Comparison of ENCODE assay signal across 8 mouse cellular contexts in genomic region chr15:98772511-98773211, GRCm38 (mm10). TPM values are rescaled to one million over a fixed set of nuclear protein-coding genes. Genes with fewer than 3 reads are reported as not detected.
DNase-seq lines count a peak whose midpoint lies in the region; ATAC-seq and TF ChIP-seq lines count a peak whose summit lies in the region.

No protein-coding gene starts in this region.

- no peak overlapping the region for H3K27ac ChIP-seq in heart, embryonic 14.5 days (replicated peaks in 1 of 2; ENCODE audit: control insufficient read depth in 1 of 2, insufficient read depth in 1 of 2, low read depth in 2 of 2, low read length in 2 of 2)
- no peak overlapping the region for H3K27ac ChIP-seq in brown adipose tissue, adult 24 weeks (replicated peaks; ENCODE audit: low read depth, low read length)
- no peak overlapping the region for H3K27ac ChIP-seq in hindbrain, embryonic 14.5 days

- peak overlapping the region; percentile 59 for H3K9ac ChIP-seq in heart, embryonic 14.5 days (ENCODE audit: low read length)
- peak overlapping the region; percentile 1; the same call in 1 of the 2 replicates for H3K9ac ChIP-seq in hindbrain, embryonic 14.5 days

- no peak for DNase-seq in heart, postnatal 10 days
- DNase-seq in hindbrain, embryonic 14.5 days (ENCODE audit: low spot score), result no peak
- peak; percentile 23 for DNase-seq in lung, adult 2 months
- no peak for DNase-seq in layer of hippocampus, adult 9-11 months
- no peak for DNase-seq in left cerebral cortex, adult 18-20 months (ENCODE audit: low spot score in 2 of 2)

- H3K4me2 ChIP-seq in heart, embryonic 14.5 days (ENCODE audit: low read length), result peak overlapping the region; percentile 74
- peak overlapping the region; percentile 41 for H3K4me2 ChIP-seq in hindbrain, embryonic 14.5 days (replicated peaks)

- no peak for TF ChIP-seq POLR2A in lung, adult 2 months (IDR thresholded peaks at IDR 0.05; ENCODE audit: borderline replicate concordance, extremely low read depth, low read depth, low read length)

- peaks cover 68% of the 10 kb centered on the region for H3K27me3 ChIP-seq in heart, embryonic 14.5 days (ENCODE audit: control insufficient read depth, insufficient read depth, low read length)
- H3K27me3 ChIP-seq in hindbrain, embryonic 14.5 days (ENCODE audit: control insufficient read depth, insufficient read depth, low read length), result peaks cover 99% of the 10 kb centered on the region

- no peak for TF ChIP-seq CTCF in lung, adult 2 months (IDR thresholded peaks at IDR 0.05; ENCODE audit: insufficient read depth, low read length)

- WGBS in heart, embryonic 14.5 days, result 2% methylated on average over 36 of the region's 36 CpGs
- 2% methylated on average over 36 of the region's 36 CpGs for WGBS in hindbrain, embryonic 14.5 days
- WGBS in lung, adult 2 months, result 8% methylated on average over 36 of the region's 36 CpGs

- no peaks in the 10 kb centered on the region for H3K9me3 ChIP-seq in heart, embryonic 14.5 days (ENCODE audit: control insufficient read depth, low read length)
- no peaks in the 10 kb centered on the region for H3K9me3 ChIP-seq in hindbrain, embryonic 14.5 days (ENCODE audit: control insufficient read depth, low read length)

- peak overlapping the region; percentile 38 to 43 for H3K4me3 ChIP-seq in heart, embryonic 14.5 days (ENCODE audit: control insufficient read depth in 1 of 2, insufficient read depth in 1 of 2, low read depth in 1 of 2, low read length in 2 of 2)
- H3K4me3 ChIP-seq in brown adipose tissue, adult 24 weeks (ENCODE audit: insufficient read depth, low read depth, low read length), result peak overlapping the region; percentile 48
- peak overlapping the region; percentile 12 for H3K4me3 ChIP-seq in hindbrain, embryonic 14.5 days (replicated peaks; ENCODE audit: low read length)
- H3K4me3 ChIP-seq in lung, adult 2 months (replicated peaks; ENCODE audit: extremely low read depth, low read depth, low read length), result peak overlapping the region; percentile 55

- no peaks in the 10 kb centered on the region for H3K36me3 ChIP-seq in heart, embryonic 14.5 days (ENCODE audit: control insufficient read depth, insufficient read depth, low read length)
- H3K36me3 ChIP-seq in hindbrain, embryonic 14.5 days (replicated peaks; ENCODE audit: control insufficient read depth, insufficient read depth), result no peaks in the 10 kb centered on the region

- no peak for ATAC-seq in heart, embryonic 14.5 days (ENCODE audit: insufficient number of reproducible peaks, insufficient read depth, low FRiP score, low read depth)
- ATAC-seq in hindbrain, embryonic 14.5 days (ENCODE audit: low FRiP score), result no peak
- peak; percentile 40 for ATAC-seq in neutrophil, adult 5-6 weeks (ENCODE audit: extremely low read depth, insufficient number of reproducible peaks, low FRiP score, poor library complexity, severe bottlenecking)

- intact Hi-C loops in heart, postnatal 10 days (cut with DNase I), result no loop called here

- H3K4me1 ChIP-seq in heart, embryonic 14.5 days (ENCODE audit: control insufficient read depth in 2 of 2, insufficient read depth in 2 of 2, low read length in 2 of 2), result peaks cover 6 to 19% of the 10 kb centered on the region in 2 experiments; a peak in 3 of 4 replicates
- H3K4me1 ChIP-seq in brown adipose tissue, adult 24 weeks (ENCODE audit: control insufficient read depth, insufficient read depth, insufficient read length, low read length), result no peaks in the 10 kb centered on the region
- H3K4me1 ChIP-seq in hindbrain, embryonic 14.5 days (replicated peaks; ENCODE audit: control insufficient read depth, insufficient read depth, low read length), result peaks cover 19% of the 10 kb centered on the region
- peaks cover 3% of the 10 kb centered on the region; the same call in 1 of the 2 replicates for H3K4me1 ChIP-seq in lung, adult 2 months (ENCODE audit: control insufficient read depth, insufficient read depth, low read length)

RNA-seq across cellular contexts. Expression of gene Wnt10b, which starts 5.3 kb away (rescaled TPM):
- not detected in 2 replicates for polyA plus RNA-seq in heart, embryonic 14.5 days (2014; fragmentation: Nextera tagmentation; extraction: Ambion mirVana)
- under 1 TPM; 0.43 to 0.67 TPM for total RNA-seq in heart, postnatal 10 days (2021)
- polyA plus RNA-seq in brown adipose tissue, adult 24 weeks (2012; ENCODE audit: insufficient read depth, insufficient read length, missing spikeins), result 0.83 and 0.95 TPM in 2 replicates
- not detected in 2 replicates for polyA plus RNA-seq in hindbrain, embryonic 14.5 days (2014; fragmentation: Nextera tagmentation; extraction: Ambion mirVana)
- polyA plus RNA-seq in lung, adult 2 months (2012; rRNA removed), result 21.8 and 37.4 TPM in 2 replicates
- total RNA-seq in neutrophil, adult 5-6 weeks (2017), result 0.58 and 0.74 TPM in 2 replicates
- 1 to 10 TPM in 1 of 2 experiments, under 1 TPM in 1; 0.63 to 1.1 TPM for total RNA-seq in left cerebral cortex, adult 18-20 months (2021)

RNA-seq across cellular contexts. Expression of gene Arf3, which starts 9.6 kb away (rescaled TPM):
- 26.7 and 31.9 TPM in 2 replicates for polyA plus RNA-seq in heart, embryonic 14.5 days (2014; fragmentation: Nextera tagmentation; extraction: Ambion mirVana)
- total RNA-seq in heart, postnatal 10 days (2021), result 10 to 100 TPM; 36.3 to 40.1 TPM
- polyA plus RNA-seq in brown adipose tissue, adult 24 weeks (2012; ENCODE audit: insufficient read depth, insufficient read length, missing spikeins), result 25.8 and 32.2 TPM in 2 replicates
- polyA plus RNA-seq in hindbrain, embryonic 14.5 days (2014; fragmentation: Nextera tagmentation; extraction: Ambion mirVana), result 77.2 and 84.7 TPM in 2 replicates
- 110 and 166 TPM in 2 replicates for polyA plus RNA-seq in lung, adult 2 months (2012; rRNA removed)
- total RNA-seq in neutrophil, adult 5-6 weeks (2017), result 53.5 and 60.3 TPM in 2 replicates
- total RNA-seq in left cerebral cortex, adult 18-20 months (2021), result 100 to 1,000 TPM; 724 to 773 TPM

RNA-seq across cellular contexts. Expression of gene Wnt1, which starts 17.0 kb away (rescaled TPM):
- not detected in 2 replicates for polyA plus RNA-seq in heart, embryonic 14.5 days (2014; fragmentation: Nextera tagmentation; extraction: Ambion mirVana)
- total RNA-seq in heart, postnatal 10 days (2021), result not detected
- polyA plus RNA-seq in brown adipose tissue, adult 24 weeks (2012; ENCODE audit: insufficient read depth, insufficient read length, missing spikeins), result not detected in 2 replicates
- polyA plus RNA-seq in hindbrain, embryonic 14.5 days (2014; fragmentation: Nextera tagmentation; extraction: Ambion mirVana), result 1.9 and 2.1 TPM in 2 replicates
- polyA plus RNA-seq in lung, adult 2 months (2012; rRNA removed), result not detected in 2 replicates
- total RNA-seq in neutrophil, adult 5-6 weeks (2017), result not detected in 2 replicates
- not detected for total RNA-seq in left cerebral cortex, adult 18-20 months (2021)

RNA-seq across cellular contexts. Expression of gene Ddn, which starts 36.6 kb away (rescaled TPM):
- 0.22 and 0.51 TPM in 2 replicates for polyA plus RNA-seq in heart, embryonic 14.5 days (2014; fragmentation: Nextera tagmentation; extraction: Ambion mirVana)
- under 1 TPM; 0.10 to 0.32 TPM for total RNA-seq in heart, postnatal 10 days (2021)
- polyA plus RNA-seq in brown adipose tissue, adult 24 weeks (2012; ENCODE audit: insufficient read depth, insufficient read length, missing spikeins), result not detected in 2 replicates
- polyA plus RNA-seq in hindbrain, embryonic 14.5 days (2014; fragmentation: Nextera tagmentation; extraction: Ambion mirVana), result 0.59 and 0.64 TPM in 2 replicates
- polyA plus RNA-seq in lung, adult 2 months (2012; rRNA removed), result 0.21 and 0.31 TPM in 2 replicates
- 0.12 and 0.25 TPM in 2 replicates for total RNA-seq in neutrophil, adult 5-6 weeks (2017)
- 100 to 1,000 TPM; 778 to 797 TPM for total RNA-seq in left cerebral cortex, adult 18-20 months (2021)

RNA-seq across cellular contexts. Expression of gene Fkbp11, which starts 44.7 kb away (rescaled TPM):
- 21.5 and 23.4 TPM in 2 replicates for polyA plus RNA-seq in heart, embryonic 14.5 days (2014; fragmentation: Nextera tagmentation; extraction: Ambion mirVana)
- total RNA-seq in heart, postnatal 10 days (2021), result 10 to 100 TPM in 1 of 2 experiments, 1 to 10 TPM in 1; 8.1 to 10.2 TPM
- polyA plus RNA-seq in brown adipose tissue, adult 24 weeks (2012; ENCODE audit: insufficient read depth, insufficient read length, missing spikeins), result 1.9 TPM in 1 of 2 replicates, not detected in the other
- polyA plus RNA-seq in hindbrain, embryonic 14.5 days (2014; fragmentation: Nextera tagmentation; extraction: Ambion mirVana), result 6.4 and 7.2 TPM in 2 replicates
- polyA plus RNA-seq in lung, adult 2 months (2012; rRNA removed), result 11.1 and 12.5 TPM in 2 replicates
- total RNA-seq in neutrophil, adult 5-6 weeks (2017), result 5.6 and 10.9 TPM in 2 replicates
- 1 to 10 TPM; 1.9 to 2.6 TPM for total RNA-seq in left cerebral cortex, adult 18-20 months (2021)

Comparison
In these comparisons a context has a peak if more than half of its experiments do, and no peak if none do; other contexts are left out.
1. RNA of gene Wnt10b, which starts 5.3 kb away (polyA plus RNA-seq): 21.8 to 37.4 TPM in lung, adult 2 months; 0.83 to 0.95 TPM in brown adipose tissue, adult 24 weeks, not detected in heart, embryonic 14.5 days and not detected in hindbrain, embryonic 14.5 days; every median in the first group is over 10 times any median in the second.
2. Peak in every context shown above with its lines, with median percentiles within 50 percentile points of each other: H3K4me3 ChIP-seq.